Mouse (Mus musculus) bone marrow macrophage, adult 2 months (primary cell): Measurements from ENCODE around the gene Txndc8. TPM values are rescaled to one million over a fixed set of nuclear protein-coding genes. Genes with fewer than 3 reads are reported as not detected.

ENCODE experiments used
- H3K27ac ChIP-seq: 2 replicates; pipeline ENCODE4 v1.5.1; 2012; ENCODE audit warnings: low read depth, low read length; ENCODE audit not compliant: insufficient read depth
- H3K4me1 ChIP-seq: 2 replicates; pipeline ENCODE4 v1.6.1; 2012; ENCODE audit warnings: low read length; ENCODE audit not compliant: control insufficient read depth, insufficient read depth
- H3K4me3 ChIP-seq: 2 replicates; pipeline ENCODE4 v1.5.1; 2012; ENCODE audit warnings: mild to moderate bottlenecking, low read length, moderate library complexity; ENCODE audit not compliant: insufficient read depth
- CTCF ChIP-seq: IDR thresholded peaks from 2 replicates; pipeline ENCODE4 v1.5.1; 2012; ENCODE audit warnings: low read depth, mild to moderate bottlenecking, low read length, moderate library complexity
- POLR2A ChIP-seq: IDR thresholded peaks from 2 replicates; pipeline ENCODE4 v1.6.1; 2012; ENCODE audit warnings: mild to moderate bottlenecking, low read depth, low read length, borderline replicate concordance
- polyA plus RNA-seq: library from polyadenylated mRNA; stranded (reverse); fragments of >200 nt; gene quantifications from 2 replicates; pipeline ENCODE4 v1.2.4, GENCODE M21; 2012; ENCODE audit not compliant: missing spikeins, insufficient read depth, insufficient read length

Txndc8 gene
- not detected in 2 replicates for polyA plus RNA-seq

- no peak for TF ChIP-seq POLR2A
- no peak for TF ChIP-seq CTCF
These were observed at the start of gene Txndc8 for GRCm38 (mm10) chr4:58009024-58009423. Txndc8 (minus strand) TSS chr4:58009124.

GRCm38 (mm10) chr4:58055653-58056052 lies 46.7 kb upstream of the Txndc8 start:
- Histone ChIP-seq H3K27ac (no peak overlapping the region), H3K4me3 (no peak overlapping the region), H3K4me1 (no peaks in the 10 kb centered on the region)
- TF ChIP-seq CTCF (no peak), POLR2A (no peak)

More at GRCm38 (mm10) chr4:58009024-58009423, at the start of gene Txndc8:
- Histone ChIP-seq H3K4me3 (no peak within 1 kb of the TSS), H3K27ac (no peak within 1 kb of the TSS), H3K4me1 (no peaks in the 10 kb centered on the region)

GRCm38 (mm10) chr4:58054441-58054840 lies 45.5 kb upstream of the Txndc8 start:
- H3K4me1 ChIP-seq, result no peaks in the 10 kb centered on the region
- H3K4me3 ChIP-seq, result no peak overlapping the region
- TF ChIP-seq POLR2A (no peak), CTCF (no peak)
- no peak overlapping the region for H3K27ac ChIP-seq

DNA sequence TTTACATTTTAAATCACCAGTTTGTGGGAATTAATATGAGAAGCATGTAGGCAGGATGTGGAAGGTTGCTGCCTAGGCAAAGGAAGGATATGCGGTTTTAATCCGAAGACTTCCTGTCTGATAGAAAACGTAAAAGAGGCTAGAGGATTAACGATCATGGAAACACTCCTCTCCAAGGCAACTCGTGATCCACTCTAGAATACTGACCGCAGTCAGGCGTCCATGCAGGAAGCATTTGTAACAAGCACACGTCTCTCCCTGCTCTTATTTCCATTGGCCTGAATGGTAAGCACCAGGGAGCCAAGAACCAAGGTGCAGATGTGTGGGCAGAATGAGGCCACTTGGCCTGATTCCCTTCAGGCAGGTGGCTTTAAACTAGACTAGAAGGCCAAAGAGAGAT lies 41.8 kb upstream of the Txndc8 start:
- TF ChIP-seq CTCF, result no peak
- TF ChIP-seq POLR2A, result no peak

DNA sequence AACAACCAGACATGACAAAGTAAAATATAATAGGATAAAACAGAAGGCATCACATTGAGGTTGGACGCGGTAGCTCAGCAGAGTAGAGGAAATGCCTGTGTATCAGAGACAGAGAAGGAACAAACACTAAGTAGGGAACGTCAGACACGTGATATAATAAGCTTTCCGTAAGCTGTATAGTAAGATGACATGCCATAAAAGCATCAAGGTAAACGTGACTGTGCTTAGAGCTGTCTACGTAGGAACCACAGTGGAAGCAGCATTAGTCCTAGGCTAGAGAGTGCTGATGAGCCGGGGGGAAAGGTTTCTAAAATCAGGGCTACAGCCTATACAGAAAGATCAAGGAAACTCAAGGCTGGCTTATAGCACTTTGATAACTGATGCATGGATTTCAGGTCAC lies 41.4 kb upstream of the Txndc8 start:
- no peaks in the 10 kb centered on the region for H3K4me1 ChIP-seq
- no peak overlapping the region for H3K4me3 ChIP-seq
- TF ChIP-seq CTCF, result no peak
- no peak for TF ChIP-seq POLR2A
- H3K27ac ChIP-seq, result no peak overlapping the region

More for the DNA sequence above, 41.8 kb upstream of the Txndc8 start:
- Histone ChIP-seq H3K4me3 (no peak overlapping the region), H3K27ac (no peak overlapping the region), H3K4me1 (no peaks in the 10 kb centered on the region)

DNA sequence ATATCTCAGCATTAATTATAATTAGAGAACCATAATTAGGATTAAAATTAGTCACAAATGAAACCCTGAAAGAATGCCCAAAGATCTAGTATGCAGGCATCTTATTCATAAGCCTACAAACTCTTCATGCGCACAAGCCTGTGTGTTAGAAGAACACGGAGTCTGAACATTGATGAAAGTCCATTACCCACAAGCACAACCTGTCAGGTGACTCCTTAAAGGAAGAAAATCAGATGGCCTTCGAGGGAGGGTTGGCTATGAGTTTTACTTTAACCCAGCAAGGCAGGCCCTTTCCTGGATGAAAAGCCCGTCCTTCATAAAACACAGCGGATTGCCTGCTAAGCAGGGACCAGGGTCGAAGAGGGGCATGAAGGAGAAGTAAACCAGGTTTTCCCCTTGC lies 35.9 kb upstream of the Txndc8 start:
- Histone ChIP-seq H3K27ac (no peak overlapping the region), H3K4me3 (no peak overlapping the region), H3K4me1 (no peaks in the 10 kb centered on the region)
- no peak for TF ChIP-seq CTCF
- TF ChIP-seq POLR2A, result no peak

GRCm38 (mm10) chr4:58044356-58044755 lies 35.4 kb upstream of the Txndc8 start:
- no peak overlapping the region for H3K4me3 ChIP-seq

GRCm38 (mm10) chr4:58040093-58040492 lies 31.2 kb upstream of the Txndc8 start:
- TF ChIP-seq POLR2A (no peak), CTCF (no peak)

More at GRCm38 (mm10) chr4:58044356-58044755, 35.4 kb upstream of the Txndc8 start:
- Histone ChIP-seq H3K27ac (no peak overlapping the region), H3K4me1 (no peaks in the 10 kb centered on the region)
- TF ChIP-seq POLR2A, result no peak
- TF ChIP-seq CTCF, result no peak

GRCm38 (mm10) chr4:58037096-58037705 lies 28.3 kb upstream of the Txndc8 start:
- TF ChIP-seq CTCF (no peak), POLR2A (no peak)
- H3K27ac ChIP-seq, result no peak overlapping the region
- H3K4me3 ChIP-seq, result no peak overlapping the region
- H3K4me1 ChIP-seq, result no peaks in the 10 kb centered on the region

More at GRCm38 (mm10) chr4:58040093-58040492, 31.2 kb upstream of the Txndc8 start:
- H3K4me1 ChIP-seq, result no peaks in the 10 kb centered on the region
- H3K27ac ChIP-seq, result no peak overlapping the region
- H3K4me3 ChIP-seq, result no peak overlapping the region

GRCm38 (mm10) chr4:58034663-58035062 lies 25.7 kb upstream of the Txndc8 start:
- no peak for TF ChIP-seq CTCF
- no peak for TF ChIP-seq POLR2A
- no peak overlapping the region for H3K4me3 ChIP-seq
- no peak overlapping the region for H3K27ac ChIP-seq
- no peaks in the 10 kb centered on the region for H3K4me1 ChIP-seq

DNA sequence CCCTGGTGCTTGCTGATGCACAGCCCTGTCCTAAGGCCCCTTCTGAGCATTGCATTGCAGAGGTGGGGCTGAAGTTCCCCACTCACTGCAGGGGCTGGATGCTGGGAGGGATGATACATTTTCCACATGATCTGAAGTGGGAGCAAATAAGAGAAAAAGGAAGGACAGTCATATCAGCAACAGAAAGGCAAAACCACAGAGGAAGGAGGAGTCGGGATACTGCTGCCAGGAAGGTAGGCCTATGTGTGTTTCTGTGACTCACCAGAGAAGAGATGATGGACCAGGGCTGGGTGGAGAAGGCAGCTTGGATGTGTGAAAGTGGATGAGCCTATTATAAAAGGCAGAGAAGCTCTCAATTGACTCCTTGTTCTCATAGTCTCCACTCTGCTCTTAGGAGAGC lies 23.8 kb upstream of the Txndc8 start:
- no peak overlapping the region for H3K27ac ChIP-seq
- H3K4me3 ChIP-seq, result no peak overlapping the region
- no peak for TF ChIP-seq CTCF
- TF ChIP-seq POLR2A, result no peak
- H3K4me1 ChIP-seq, result no peaks in the 10 kb centered on the region

GRCm38 (mm10) chr4:58003501-58003900 lies 5.4 kb downstream of the Txndc8 start:
- TF ChIP-seq POLR2A (no peak), CTCF (no peak)
- H3K4me3 ChIP-seq, result no peak overlapping the region
- no peaks in the 10 kb centered on the region for H3K4me1 ChIP-seq
- no peak overlapping the region for H3K27ac ChIP-seq
